Mouse (Mus musculus) hindbrain, embryonic 14.5 days (tissue): ENCODE results near the gene Mmp14. TPM values are rescaled to one million over a fixed set of nuclear protein-coding genes. Genes with fewer than 3 reads are reported as not detected.

ENCODE experiments used
- ATAC-seq: fragments of 200-750 bp; cut with Nextera tagmentation; 2 replicates; pipeline ENCODE4 v1.8.0; 2017; ENCODE audit warnings: moderate number of reproducible peaks, mild to moderate bottlenecking, moderate TSS enrichment, moderate library complexity; ENCODE audit not compliant: low FRiP score
- DNase-seq: peaks from one replicate; pipeline ENCODE4 v3.0.0-alpha.2; 2015; ENCODE audit warnings: low spot score
- H3K27ac ChIP-seq: fragments of 300-500 bp; sonication (generic); 2 replicates; pipeline ENCODE4 v1.5.1; 2014; ENCODE audit warnings: mild to moderate bottlenecking, moderate library complexity
- H3K27me3 ChIP-seq: fragments of 300-500 bp; sonication (generic); 2 replicates; pipeline ENCODE4 v1.6.1; 2014; ENCODE audit warnings: mild to moderate bottlenecking, low read length, mixed read lengths; ENCODE audit not compliant: control insufficient read depth, insufficient read depth
- H3K36me3 ChIP-seq: fragments of 300-500 bp; sonication (generic); replicated peaks from 2 replicates; pipeline ENCODE4 v1.6.1; 2014; ENCODE audit not compliant: control insufficient read depth, insufficient read depth
- H3K4me1 ChIP-seq: fragments of 300-500 bp; sonication (generic); replicated peaks from 2 replicates; pipeline ENCODE4 v1.6.1; 2014; ENCODE audit warnings: antibody characterized with exemption, low read length, mixed read lengths; ENCODE audit not compliant: control insufficient read depth, insufficient read depth
- H3K4me2 ChIP-seq: fragments of 300-500 bp; sonication (generic); replicated peaks from 2 replicates; pipeline ENCODE4 v1.6.1; 2014; ENCODE audit warnings: mild to moderate bottlenecking, moderate library complexity
- H3K4me3 ChIP-seq: fragments of 300-500 bp; sonication (generic); replicated peaks from 2 replicates; pipeline ENCODE4 v1.5.1; 2014; ENCODE audit warnings: mild to moderate bottlenecking, low read length
- H3K9ac ChIP-seq: fragments of 300-500 bp; sonication (generic); 2 replicates; pipeline ENCODE4 v1.6.1; 2014
- H3K9me3 ChIP-seq: fragments of 300-500 bp; sonication (generic); 2 replicates; pipeline ENCODE4 v1.6.1; 2016; ENCODE audit warnings: low read length; ENCODE audit not compliant: control insufficient read depth
- WGBS: fragments of 180-500 bp; shearing (Covaris S2); extraction: QIAGEN DNeasy Blood & Tissue Kit; methylation state at CpG from one replicate; pipeline ENCODE4 v1.1.7; 2014; 5-methylcytosine and 5-hydroxymethylcytosine counted together
- polyA plus RNA-seq: library from polyadenylated mRNA; unstranded; fragments of >200 nt; fragmentation: Nextera tagmentation; extraction: Ambion mirVana; gene quantifications from 2 replicates; pipeline ENCODE4 v1.2.1, GENCODE M21; 2014

The Mmp14 gene
- polyA plus RNA-seq, 1 experiment from 2014 or later = 43.6 TPM

DNA sequence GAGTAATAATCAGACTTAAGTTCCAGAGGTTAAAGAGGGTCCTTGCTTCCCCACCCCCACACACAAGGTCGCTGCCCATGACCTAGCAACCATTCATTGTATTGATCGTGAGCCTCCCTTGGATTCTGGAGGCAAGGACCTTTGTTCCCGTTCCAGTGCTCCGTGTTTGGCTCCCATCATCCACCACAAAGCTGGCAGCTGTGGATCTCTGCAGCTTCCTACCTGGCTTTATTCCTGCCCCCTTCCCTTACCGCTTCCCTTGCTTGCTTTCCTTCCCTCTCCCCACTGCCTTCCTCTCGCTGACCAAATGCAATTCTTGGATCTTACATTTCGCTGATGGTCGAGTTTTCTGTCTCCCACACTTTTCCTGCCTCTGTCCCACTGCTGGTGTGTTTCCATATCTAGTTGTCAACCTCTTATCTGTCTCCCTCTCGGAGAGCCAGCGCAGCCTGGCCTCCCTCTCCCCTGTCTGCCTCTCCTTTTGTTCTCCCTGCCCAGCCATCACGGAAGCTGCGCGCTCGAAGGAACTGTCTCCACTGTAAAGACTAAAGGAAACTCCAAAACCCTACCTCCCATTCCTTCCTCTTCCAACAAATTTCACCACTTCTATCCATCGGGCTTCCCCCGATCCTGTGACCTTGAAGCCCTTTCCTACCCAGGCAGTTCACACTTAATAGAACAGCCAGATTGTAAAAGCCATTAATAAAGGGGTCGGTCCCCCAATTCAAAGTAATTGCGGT lies 836 bp upstream of the Mmp14 start:
- Histone ChIP-seq H3K27me3 (peaks cover 9% of the 10 kb centered on the region), H3K9me3 (no peaks in the 10 kb centered on the region), H3K36me3 (peaks cover 13% of the 10 kb centered on the region; the same call in 1 of the 2 replicates), H3K27ac (peak overlapping the region; percentile 84), H3K4me2 (peak overlapping the region; percentile 60), H3K4me1 (peaks cover 24% of the 10 kb centered on the region), H3K9ac (peak overlapping the region; percentile 81), H3K4me3 (peak overlapping the region; percentile 51)
- ATAC-seq (no peak), DNase-seq (no peak)
- 1% methylated on average over 18 of the region's 18 CpGs for WGBS

DNA sequence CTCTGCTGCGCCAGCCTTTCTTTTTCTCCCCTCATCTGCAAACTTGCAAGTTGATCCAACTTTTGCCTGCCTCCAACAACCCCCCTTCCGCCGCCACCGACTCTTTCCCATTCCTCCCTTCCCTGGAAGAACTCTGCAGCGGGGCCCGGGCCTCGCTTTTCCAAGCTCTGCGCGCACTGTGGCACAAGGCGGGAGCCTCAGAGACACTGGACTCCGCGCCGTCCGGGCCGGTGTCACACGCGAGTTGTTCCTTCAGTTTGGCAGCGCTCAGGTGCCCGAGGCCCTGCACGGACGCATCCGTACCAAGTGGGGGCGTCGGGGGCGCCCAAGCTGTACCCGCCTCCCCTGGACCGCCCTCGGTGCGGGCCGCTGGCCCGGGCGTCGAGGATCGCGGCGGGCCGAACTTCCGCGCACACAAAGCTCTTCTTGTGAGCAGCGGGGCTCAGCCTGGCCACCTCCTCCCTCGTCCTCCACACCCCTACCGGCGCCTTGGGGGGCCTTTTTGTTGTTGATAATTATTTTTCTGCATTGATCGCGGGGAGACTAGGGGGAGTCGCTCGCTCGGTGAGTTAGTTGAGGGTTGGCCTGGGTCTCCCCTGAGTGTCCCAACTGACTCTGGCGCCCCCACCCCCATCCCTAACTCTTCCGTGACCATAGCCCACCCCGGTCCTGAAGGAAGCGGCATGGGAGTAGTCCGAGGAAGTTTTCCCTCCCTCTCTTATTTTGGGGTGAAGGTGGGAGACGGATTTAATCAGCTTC lies 845 bp downstream of the Mmp14 start:
- Histone ChIP-seq H3K4me1 (peaks cover 17% of the 10 kb centered on the region; the same call in 1 of the 2 replicates), H3K4me3 (peak overlapping the region; percentile 51), H3K36me3 (peaks cover 13% of the 10 kb centered on the region; the same call in 1 of the 2 replicates), H3K27ac (peak overlapping the region; percentile 84), H3K4me2 (peak overlapping the region; percentile 60), H3K27me3 (peaks cover 9% of the 10 kb centered on the region), H3K9ac (peak overlapping the region; percentile 81), H3K9me3 (no peaks in the 10 kb centered on the region)
- ATAC-seq (0 out of 2 replicates have a peak, but pooled peaks have one; percentile 12), DNase-seq (no peak)
- WGBS = 2% methylated on average over 54 of the region's 54 CpGs

DNA sequence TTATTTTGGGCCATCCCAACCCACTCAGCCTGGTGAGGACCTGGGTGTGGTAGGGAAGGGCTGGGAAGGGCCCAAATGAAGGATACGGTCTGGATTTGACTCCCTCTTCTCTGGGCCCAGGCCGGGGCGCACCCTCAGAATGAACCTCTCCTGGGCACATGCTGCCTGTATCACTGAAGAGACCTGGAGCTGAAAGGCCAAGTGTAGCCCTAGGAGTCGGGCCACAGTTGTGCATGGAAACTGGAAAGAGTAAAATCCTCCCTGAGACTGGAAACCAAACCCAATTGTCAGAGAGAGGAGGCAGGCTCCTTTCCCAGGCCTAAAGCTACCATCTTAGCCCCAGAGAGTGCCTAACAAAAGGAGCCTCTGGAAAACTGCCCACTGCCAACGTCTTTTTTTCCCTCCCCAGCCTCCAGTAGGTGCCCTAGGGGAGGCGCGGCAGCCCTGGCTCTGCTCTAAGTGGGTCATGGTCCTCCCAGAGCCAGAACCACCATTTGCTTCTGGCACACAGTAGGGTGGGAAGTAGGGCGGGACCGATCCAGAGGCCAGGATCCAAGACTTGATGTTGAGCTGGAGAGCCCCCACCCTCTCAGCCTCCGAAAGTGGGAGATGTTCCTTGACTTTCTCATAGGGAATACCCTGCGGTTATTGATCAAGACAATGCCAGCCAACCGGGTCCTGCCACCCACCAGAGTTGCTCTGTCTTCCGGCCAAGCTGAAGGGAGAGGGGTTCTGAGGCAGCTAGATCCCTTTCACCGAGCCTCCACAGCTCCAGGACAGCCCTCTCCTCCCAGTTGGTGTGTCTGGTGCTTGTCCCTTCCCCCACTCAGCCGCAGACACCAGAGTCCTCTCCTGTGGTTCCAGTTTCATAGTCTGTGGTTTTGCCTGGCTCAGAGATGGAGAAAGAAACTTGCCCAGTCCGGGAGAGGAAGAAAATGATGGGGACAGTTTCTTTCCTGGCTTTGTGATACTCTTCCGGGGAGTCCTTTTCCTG lies 1.7 kb downstream of the Mmp14 start:
- 44% methylated on average over 17 of the region's 17 CpGs for WGBS
- H3K4me2 ChIP-seq = peak overlapping the region; percentile 60

DNA sequence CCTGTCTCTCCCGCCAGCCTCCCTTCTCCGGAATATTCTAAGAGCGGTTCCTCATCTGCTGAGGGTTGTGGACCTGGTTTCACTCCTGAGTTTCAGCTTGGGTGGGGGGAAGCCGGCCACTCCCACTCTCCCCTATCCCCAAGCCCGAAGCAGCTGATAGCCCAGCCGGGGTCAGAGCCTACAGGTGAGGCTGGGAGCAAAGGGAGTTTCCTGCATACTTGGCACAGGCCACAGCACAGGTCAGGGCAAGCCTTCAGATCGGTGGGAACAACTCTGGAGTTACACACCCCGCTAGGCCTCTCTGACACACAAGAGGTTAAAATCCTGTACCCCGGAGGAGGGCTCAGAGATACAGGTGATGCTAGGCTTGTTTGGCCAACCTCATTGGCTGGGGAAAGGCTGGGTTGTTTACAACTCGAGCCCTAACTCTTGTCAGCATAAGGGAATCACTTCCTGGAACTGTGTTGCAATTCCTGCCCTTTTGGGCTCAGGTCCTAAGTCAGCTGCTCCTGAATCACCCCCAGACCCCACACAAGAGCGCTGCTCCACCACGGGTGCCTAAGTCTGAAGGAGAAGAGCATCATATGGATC lies 2.6 kb downstream of the Mmp14 start:
- Histone ChIP-seq H3K27ac (no peak overlapping the region), H3K4me2 (peak overlapping the region; percentile 60), H3K27me3 (peaks cover 9% of the 10 kb centered on the region), H3K4me1 (peaks cover 10% of the 10 kb centered on the region; the same call in 1 of the 2 replicates), H3K9ac (no peak overlapping the region), H3K4me3 (no peak overlapping the region; the same call in 1 of the 2 replicates), H3K9me3 (no peaks in the 10 kb centered on the region), H3K36me3 (peaks cover 9% of the 10 kb centered on the region; the same call in 1 of the 2 replicates)
- 69% methylated on average over 12 of the region's 12 CpGs for WGBS
- DNase-seq = no peak
- ATAC-seq = no peak

More for the DNA sequence above, 1.7 kb downstream of the Mmp14 start:
- Histone ChIP-seq H3K27me3 (peaks cover 9% of the 10 kb centered on the region), H3K4me3 (peak overlapping the region; percentile 51), H3K36me3 (peaks cover 13% of the 10 kb centered on the region; the same call in 1 of the 2 replicates), H3K9ac (peak overlapping the region; percentile 81), H3K4me1 (peaks cover 10% of the 10 kb centered on the region; the same call in 1 of the 2 replicates), H3K27ac (peak overlapping the region; percentile 84), H3K9me3 (no peaks in the 10 kb centered on the region)
- peak; percentile 25; the same call in 1 of the 2 replicates for ATAC-seq
- DNase-seq = no peak

DNA sequence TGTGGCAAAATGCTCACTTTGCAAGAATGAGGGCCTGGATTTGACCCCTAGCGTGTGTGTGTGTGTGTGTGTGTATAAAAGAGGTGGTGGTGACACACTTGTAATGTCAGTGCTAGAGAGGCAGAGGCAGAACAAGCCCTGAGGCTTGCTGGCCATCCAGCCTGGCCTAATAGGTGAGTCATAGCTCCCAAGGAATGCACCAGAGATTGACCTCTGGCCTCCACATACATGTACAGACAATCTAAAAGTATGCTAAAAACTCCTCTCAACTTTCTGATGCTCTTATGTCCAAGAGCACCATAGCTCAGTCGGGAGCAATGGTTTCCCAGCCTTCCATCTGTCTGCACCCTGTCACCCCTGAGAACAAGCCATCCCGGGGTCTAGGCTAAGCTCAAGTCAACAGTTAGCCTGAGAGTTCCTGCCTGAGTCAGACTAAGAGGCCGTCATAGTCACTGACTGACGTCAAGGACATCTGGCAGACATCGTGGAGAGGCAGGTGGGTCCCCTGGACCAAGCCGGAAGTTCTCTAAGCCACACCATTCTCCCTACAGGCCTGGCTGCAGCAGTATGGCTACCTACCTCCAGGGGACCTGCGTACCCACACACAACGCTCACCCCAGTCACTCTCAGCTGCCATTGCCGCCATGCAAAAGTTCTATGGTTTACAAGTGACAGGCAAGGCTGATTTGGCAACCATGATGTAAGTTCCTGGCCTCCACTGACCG lies 3.9 kb downstream of the Mmp14 start:
- H3K27me3 ChIP-seq = peaks cover 9% of the 10 kb centered on the region
- no peak overlapping the region for H3K27ac ChIP-seq
- H3K4me3 ChIP-seq = no peak overlapping the region
- peaks cover 10% of the 10 kb centered on the region; the same call in 1 of the 2 replicates for H3K4me1 ChIP-seq
- no peak overlapping the region for H3K4me2 ChIP-seq
- H3K9me3 ChIP-seq = no peaks in the 10 kb centered on the region
- no peak for DNase-seq
- 0 out of 2 replicates have a peak, but pooled peaks cover 6% of the 10 kb centered on the region for H3K36me3 ChIP-seq
- 92% methylated on average over 11 of the region's 11 CpGs for WGBS
- no peak overlapping the region for H3K9ac ChIP-seq
- ATAC-seq = no peak

DNA sequence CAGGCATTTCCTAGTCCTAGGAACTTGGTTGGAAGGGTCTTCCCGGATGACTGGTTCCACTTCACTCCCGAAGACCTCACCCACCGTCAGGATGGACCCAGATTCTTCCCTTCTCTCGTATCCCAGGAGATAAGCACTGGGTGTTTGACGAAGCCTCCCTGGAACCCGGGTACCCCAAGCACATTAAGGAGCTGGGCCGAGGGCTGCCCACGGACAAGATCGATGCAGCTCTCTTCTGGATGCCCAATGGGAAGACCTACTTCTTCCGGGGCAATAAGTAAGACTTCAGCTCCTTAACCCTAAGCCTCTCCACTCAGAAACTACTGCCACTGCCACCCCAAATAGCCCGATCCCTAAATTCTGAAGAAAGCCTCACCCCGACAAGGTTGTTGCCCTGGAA lies 7.7 kb downstream of the Mmp14 start:
- DNase-seq (no peak), ATAC-seq (no peak)
- WGBS = 86% methylated on average over 12 of the region's 12 CpGs
- no peak overlapping the region for H3K27ac ChIP-seq
- H3K9ac ChIP-seq = no peak overlapping the region
- 0 out of 2 replicates have a peak, but pooled peaks cover under 1% of the 10 kb centered on the region for H3K4me1 ChIP-seq
- H3K27me3 ChIP-seq = 0 out of 2 replicates have a peak, but pooled peaks cover 3% of the 10 kb centered on the region
- H3K36me3 ChIP-seq = 0 out of 2 replicates have a peak, but pooled peaks cover 7% of the 10 kb centered on the region
- H3K4me2 ChIP-seq = no peak overlapping the region
- H3K4me3 ChIP-seq = no peak overlapping the region
- no peaks in the 10 kb centered on the region for H3K9me3 ChIP-seq

DNA sequence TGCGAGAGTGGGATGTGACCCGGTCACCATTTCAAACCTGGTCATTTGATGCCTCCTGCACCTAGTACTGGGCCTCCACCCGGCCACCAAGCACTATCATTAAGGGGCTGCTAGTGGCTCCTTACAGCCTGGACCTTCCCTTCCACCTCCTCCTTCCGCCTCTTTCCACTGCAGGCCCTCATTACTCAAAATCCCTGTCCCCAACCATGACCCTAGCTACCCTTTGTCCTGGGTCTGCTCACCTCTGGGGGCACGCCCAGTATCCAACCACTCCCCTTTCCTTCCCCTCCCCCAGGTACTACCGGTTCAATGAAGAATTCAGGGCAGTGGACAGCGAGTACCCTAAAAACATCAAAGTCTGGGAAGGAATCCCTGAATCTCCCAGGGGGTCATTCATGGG lies 8.2 kb downstream of the Mmp14 start:
- no peak for ATAC-seq
- Histone ChIP-seq H3K4me1 (no peaks in the 10 kb centered on the region), H3K27me3 (0 out of 2 replicates have a peak, but pooled peaks cover 3% of the 10 kb centered on the region), H3K27ac (no peak overlapping the region), H3K9ac (no peak overlapping the region), H3K9me3 (no peaks in the 10 kb centered on the region), H3K4me2 (no peak overlapping the region), H3K4me3 (no peak overlapping the region), H3K36me3 (0 out of 2 replicates have a peak, but pooled peaks cover 7% of the 10 kb centered on the region)
- DNase-seq = no peak
- 67% methylated on average over 7 of the region's 7 CpGs for WGBS

DNA sequence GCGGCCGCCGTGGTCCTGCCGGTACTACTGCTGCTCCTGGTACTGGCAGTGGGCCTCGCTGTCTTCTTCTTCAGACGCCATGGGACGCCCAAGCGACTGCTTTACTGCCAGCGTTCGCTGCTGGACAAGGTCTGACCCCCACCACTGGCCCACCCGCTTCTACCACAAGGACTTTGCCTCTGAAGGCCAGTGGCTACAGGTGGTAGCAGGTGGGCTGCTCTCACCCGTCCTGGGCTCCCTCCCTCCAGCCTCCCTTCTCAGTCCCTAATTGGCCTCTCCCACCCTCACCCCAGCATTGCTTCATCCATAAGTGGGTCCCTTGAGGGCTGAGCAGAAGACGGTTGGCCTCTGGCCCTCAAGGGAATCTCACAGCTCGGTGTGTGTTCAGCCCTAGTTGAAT lies 9.1 kb downstream of the Mmp14 start:
- Histone ChIP-seq H3K27ac (no peak overlapping the region), H3K4me1 (no peaks in the 10 kb centered on the region), H3K9me3 (no peaks in the 10 kb centered on the region), H3K27me3 (0 out of 2 replicates have a peak, but pooled peaks cover 3% of the 10 kb centered on the region), H3K4me2 (no peak overlapping the region), H3K9ac (no peak overlapping the region), H3K36me3 (0 out of 2 replicates have a peak, but pooled peaks cover 7% of the 10 kb centered on the region), H3K4me3 (no peak overlapping the region)
- 91% methylated on average over 14 of the region's 14 CpGs for WGBS
- DNase-seq (no peak), ATAC-seq (no peak)
